Mouse (Mus musculus) kidney, postnatal 36 days (tissue): ENCODE data around the gene Mbnl2.

ENCODE experiments used
- DNase-seq, 2 experiments: peaks; one replicate each; pipeline ENCODE4 v3.0.0; 2021 to 2022; ENCODE audit warnings: mixed read lengths in 2 of 2

Gene Mbnl2

DNA sequence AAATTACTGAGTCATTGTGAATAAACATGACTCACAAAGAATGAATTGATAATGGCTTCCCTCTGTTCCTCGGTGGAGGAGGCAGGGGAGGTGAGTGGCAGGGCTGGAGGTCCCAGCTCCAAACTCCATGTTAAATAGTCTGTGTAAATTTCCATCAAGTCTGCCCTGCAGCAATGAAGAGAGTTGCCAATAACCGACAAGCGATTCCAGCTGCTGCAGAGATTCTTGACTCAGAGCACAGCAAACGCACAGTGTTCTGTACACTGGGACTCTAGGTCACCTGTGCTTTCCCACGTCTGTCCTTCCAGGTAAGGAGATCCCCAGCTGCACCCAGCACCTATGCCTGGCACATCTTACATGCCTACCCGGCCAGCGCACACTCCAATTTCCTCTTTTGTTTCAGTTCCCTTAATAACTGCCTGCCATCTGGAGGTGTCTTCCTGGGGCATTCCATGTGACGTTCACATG lies 158.5 kb downstream of the Mbnl2 start:
- DNase-seq = peak; percentile 13 to 29

GRCm38 (mm10) chr14:120434831-120435230 lies 159.4 kb downstream of the Mbnl2 start:
- DNase-seq = no peak

GRCm38 (mm10) chr14:120440716-120441115 lies 165.2 kb downstream of the Mbnl2 start:
- DNase-seq = no peak

DNA sequence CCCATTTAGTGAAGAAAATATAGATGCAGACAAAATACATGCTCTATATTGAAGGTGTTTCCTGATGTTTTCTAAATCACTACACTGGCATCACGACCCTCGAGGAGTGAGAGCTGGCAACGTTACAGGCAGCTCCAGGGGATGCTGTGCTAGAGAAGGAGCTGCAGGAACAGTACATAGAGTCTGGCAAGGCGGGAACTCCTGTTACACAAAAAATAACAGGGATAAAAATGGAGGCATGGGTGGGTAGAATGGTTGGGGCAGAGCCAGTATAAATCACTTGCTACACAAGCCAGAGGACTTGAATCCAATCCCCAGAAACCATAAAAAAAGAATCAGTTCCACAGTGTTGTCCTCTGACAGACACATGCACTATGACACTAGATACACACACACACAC lies 165.8 kb downstream of the Mbnl2 start:
- no peak for DNase-seq

DNA sequence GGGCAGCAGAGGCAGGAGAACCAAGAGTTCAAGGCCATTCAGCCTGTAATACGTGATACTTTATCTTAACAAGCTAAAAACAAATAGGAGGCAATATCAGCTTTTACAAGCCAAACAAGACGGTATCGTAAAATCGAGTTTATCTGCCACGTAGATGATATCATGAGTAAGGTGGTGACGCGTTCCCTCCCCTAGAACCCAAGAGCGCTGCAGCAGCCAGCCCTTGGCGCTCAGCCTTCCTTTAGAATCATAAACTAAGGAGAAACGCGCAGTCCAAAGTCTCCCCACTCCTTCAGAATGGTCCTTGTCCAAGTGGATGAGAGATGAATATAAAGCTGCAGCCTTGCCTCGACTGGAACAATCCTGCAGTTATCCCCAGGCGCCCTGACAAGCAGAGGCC lies 166.4 kb downstream of the Mbnl2 start:
- DNase-seq = no peak

DNA sequence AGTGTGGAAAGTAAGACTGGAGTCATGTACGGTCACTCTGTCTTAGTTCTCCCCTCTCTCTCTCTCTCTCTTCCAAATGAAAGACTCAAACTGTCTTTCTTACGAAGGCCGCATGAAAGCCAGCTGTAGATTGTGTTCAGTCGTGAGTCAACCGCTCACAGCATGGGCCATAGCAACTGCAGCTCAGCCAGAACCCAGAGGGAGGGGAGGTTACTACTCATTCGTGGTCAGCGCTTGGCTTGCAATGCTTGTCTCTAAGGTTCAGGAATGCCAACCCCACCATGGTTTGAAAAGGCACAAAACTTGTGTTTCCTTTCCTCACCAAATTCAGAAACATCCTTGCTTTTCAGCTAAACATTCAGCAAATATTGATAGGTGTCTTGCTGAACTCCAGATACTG lies 178.8 kb downstream of the Mbnl2 start:
- no peak for DNase-seq

DNA sequence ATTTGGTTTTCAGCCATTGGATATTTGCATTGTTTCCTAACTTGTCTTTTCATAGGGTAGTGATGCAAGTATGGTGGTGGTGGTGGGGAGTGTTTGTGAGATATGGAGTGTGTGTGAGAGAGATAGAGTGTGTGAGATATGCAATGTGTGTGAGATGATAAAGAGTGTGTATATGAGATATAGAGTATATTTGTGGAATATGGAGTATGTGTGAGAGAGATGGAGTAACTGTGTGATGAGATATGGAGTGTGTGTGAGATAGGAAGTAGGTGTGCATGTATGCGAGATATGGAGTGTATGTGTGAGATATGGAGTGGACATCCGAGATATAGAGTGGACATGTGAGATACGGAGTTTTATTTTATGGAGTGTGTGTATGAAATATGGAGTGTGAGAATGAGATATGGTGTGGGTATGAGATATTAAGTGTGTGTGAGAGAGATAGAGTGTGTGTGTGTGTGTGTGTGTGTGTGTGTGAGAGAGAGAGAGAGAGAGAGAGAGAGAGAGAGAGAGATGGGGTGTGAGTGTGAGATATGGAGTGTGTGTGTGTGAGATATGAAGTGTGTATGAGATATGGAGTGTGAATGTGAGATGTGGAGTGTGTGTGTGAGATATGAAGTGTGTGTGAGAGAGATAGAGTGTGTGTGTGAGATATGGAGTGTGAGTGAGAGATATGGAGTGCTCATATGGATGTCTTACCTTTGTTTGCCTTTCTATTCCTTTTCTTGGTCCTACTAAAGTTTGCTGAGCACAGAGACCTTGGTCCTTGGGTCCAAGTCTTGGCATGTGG lies 188.7 kb downstream of the Mbnl2 start:
- no peak for DNase-seq

- no peak for DNase-seq
These were observed 191.3 kb downstream of the Mbnl2 start for GRCm38 (mm10) chr14:120466816-120467215.

DNA sequence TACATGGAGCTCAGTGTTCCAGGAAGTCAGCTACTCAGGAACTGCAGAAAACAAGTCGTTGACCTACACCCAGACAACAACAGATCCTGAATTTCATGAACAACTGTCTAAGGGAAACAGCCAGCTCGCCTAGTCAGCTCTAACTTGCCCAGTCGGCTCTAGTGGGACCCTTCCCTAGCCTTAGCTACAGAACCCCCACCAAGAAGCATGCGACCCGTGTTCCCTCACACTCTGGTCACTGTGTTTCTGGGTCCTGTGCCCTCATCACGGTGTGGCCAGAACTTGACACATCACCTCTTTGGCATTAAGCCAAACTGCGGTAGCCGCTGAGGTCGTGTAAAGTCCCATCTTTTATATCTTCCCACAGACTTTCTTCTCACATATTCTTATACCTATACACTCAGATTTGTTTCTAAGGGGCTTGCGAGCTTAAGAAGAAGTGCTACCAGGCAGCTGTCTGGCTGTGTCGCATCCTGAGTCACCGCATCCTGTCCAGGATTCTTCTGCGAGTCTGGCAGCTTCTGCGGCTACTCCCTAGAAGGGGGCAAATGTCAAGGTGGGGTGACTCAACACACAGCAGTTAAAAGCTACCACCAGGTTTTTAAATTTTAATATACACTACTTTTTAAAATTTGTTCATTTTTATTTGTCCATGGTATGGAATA lies 193.8 kb downstream of the Mbnl2 start:
- DNase-seq = peak; percentile 22 to 29

GRCm38 (mm10) chr14:120476186-120476697 lies 200.8 kb downstream of the Mbnl2 start:
- DNase-seq = no peak

- peak; percentile 98 to 99 for DNase-seq
These were observed 202.0 kb downstream of the Mbnl2 start for GRCm38 (mm10) chr14:120477288-120477981.

- peak; percentile 97 for DNase-seq
These were observed 202.6 kb downstream of the Mbnl2 start, which contains the start of gene Rap2a for GRCm38 (mm10) chr14:120477982-120478568. Gene Rap2a (plus strand): TSS chr14:120478444.

GRCm38 (mm10) chr14:120478641-120479341 lies 203.3 kb downstream of the Mbnl2 start:
- DNase-seq = peak; percentile 8 to 46

DNA sequence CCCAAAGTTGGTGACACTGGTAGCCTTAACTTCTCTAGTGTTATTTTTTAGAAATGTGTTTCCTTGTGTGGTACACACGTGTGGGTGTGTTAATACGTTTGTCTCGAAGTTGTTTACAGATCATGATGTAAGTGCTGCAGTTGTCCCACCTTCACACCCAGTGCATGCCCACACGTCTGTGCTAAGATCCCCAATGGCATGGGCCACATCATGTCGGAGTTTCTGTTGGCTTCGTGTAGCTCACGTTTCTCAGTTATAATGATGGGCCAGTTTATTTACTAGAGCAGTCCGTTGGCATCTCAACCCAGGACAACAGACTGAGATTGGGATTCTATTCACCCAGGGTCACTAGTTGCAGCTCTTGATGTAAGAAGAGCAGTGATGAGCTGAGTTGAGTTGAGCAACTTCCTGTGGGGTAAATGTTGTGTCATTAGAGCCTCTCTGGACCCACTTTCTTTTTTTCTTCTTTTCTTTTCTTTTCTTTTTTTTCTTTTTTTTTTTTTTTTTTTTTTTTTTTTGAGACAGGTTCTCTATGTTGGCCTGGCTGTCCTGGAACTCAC lies 205.0 kb downstream of the Mbnl2 start:
- no peak for DNase-seq

GRCm38 (mm10) chr14:120480927-120481326 lies 205.5 kb downstream of the Mbnl2 start:
- DNase-seq = no peak
